Mouse (Mus musculus): ENCODE measurements around the gene Rnf39. TPM values are rescaled to one million over a fixed set of nuclear protein-coding genes. Genes with fewer than 3 reads are reported as not detected.

The Rnf39 gene
- under 1 TPM; 0.22 to 0.43 TPM for total RNA-seq (2021)

DNA sequence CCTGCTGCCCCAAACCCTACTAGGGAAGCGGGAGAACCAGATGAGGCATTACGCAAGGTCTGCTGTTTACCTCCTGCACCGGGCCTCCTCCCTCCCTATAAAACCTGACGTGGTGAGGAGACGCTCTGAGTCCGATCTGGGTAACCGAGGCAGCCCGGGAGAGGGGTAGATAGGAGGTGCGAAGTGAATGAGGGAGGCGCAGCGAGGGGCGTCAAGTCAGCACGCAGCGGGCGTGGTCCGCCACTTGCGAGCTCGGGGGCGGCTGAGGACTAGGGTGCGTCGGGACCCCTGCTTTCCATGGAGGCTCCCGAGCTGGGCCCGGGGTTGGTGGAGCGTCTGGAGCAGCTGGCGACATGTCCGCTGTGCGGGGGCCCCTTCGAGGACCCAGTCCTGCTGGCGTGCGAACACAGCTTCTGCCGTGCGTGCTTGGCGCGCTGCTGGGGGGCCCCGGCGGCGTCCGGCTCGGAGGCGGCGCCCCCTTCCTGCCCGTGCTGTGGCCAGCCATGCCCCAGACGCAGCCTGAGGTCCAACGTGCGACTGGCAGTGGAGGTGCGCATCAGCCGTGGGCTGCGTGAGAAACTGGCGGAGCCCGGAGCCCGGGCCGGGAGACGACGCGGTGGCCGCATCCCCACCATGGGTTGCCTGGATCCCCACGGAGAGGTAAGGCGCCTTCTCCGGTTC is at the start of gene Rnf39:
Gene Rnf39, plus strand, starts transcription at position 128 of the 681 bp plus-strand sequence.
- peak in 1 of 2 experiments; percentile 18 for DNase-seq
- intact Hi-C loops (cut with DNase I) = no loop called here

DNA sequence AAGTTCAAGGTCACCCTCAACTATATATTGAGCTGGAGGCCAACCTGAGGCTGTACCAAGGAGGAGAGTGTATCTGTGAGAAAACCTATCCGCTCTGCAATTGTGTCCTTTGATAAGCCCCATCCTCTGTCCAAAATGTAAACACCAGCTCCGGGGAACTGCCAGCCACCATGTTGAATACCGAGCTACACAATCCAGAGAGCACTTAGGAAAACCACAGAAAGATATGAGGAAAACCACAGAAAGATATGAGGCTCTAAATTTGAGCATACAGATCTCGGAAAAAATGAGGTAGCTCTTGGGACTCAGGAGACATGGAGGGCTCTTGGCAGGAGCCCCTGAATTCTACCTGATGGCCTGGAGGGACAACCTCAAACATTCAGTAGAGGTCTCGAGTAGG is 49.3 kb upstream of the Rnf39 start:
- DNase-seq = no peak
- intact Hi-C loops (cut with DNase I) = loop anchor here (2.0 to 5.0 kb wide), 3 partner anchors 21 to 309 kb away; partner anchors contain the start of gene Olfr94

DNA sequence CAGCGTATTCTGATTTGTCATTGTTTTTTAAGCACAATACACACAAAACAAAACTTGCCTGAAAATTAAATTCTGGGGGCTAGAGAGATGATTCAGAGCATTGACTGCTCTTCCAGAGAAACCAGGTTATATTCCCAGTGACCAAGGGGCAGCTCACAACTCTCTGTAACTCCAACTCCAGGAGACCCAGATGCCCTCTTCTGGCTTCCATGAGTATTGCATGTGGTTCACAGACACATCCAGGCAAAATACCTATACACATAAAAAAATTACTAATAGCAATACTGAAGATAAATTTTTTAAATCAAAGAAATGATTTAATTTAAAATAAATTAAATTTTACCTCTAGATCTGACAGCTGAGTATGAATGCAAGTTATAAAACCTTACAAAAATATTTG is 46.1 kb upstream of the Rnf39 start:
- intact Hi-C loops (cut with DNase I) = no loop called here
- peak; percentile 24 to 63 for DNase-seq

DNA sequence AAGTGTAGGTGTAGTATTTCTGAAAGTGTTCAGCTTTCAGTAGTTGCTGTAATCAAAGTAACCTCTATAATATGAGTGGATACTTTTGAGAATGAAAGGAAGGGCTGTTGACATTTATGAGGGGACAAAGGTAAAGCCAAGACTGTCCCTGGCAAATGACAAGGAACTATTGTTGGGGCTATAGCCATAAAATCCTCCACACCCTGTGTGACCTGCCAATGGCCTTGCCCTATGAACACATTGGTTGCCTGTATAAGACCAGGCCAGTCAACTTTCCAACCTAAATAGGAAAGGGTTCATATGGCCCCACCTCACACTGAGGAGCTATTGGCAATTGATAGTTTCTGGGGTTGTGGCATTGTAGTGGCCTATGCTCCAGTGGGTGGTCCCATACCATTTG is 45.7 kb upstream of the Rnf39 start:
- no peak for DNase-seq
- intact Hi-C loops (cut with DNase I) = no loop called here

DNA sequence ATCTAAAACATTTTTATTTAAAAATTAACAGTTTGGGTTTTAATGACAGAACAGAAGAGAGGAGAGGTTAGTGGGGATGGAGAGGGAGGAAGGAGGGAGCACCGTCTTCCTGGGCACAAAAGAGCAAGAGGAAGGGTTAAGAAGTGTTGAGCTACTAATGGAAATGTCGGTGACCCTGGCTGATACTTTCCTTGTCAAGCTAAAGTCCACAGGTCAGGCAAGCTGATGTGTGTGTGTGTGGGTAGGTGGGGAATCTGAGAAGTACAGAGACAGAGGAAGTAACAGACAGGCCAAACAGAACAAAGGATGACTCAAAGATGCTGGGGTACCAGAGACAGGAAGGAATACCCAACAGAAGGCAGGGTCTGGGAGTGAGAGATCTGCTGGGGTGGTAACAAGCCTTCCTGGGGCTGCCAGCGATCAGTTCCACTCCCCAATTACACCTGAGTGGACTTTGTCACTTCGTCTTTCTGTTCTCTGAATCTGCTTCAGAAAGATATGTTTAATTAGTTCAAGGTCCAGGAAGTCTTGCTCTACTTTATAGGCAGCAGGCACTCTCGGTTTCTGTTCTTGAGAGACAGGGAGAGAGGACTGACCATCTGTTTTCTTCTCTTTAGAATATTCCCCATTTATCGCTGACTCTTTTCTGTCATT is 45.0 kb upstream of the Rnf39 start, which contains the start of gene Trim31:
Gene Trim31, plus strand, starts transcription at position 567 of the 654 bp plus-strand sequence.
- DNase-seq = no peak
- intact Hi-C loops (cut with DNase I) = no loop called here

DNA sequence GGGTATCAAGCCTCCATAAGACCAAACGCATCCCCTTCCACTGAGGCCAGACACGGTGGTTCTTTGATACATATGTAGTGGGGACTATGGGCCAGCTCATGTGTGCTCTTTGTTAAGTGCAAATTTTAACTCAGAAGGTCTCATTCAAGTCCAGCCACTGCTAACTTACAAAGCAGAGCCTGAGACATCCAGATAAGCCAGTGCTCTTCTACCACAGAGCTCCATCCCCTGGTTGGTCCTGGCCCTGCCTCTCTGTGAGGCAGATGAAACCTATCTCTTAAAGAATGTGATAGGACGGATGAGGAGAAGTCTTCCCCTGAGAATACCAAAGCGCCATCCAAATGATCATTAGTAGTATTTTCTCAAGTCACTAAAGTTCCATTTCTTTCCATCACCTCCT is 43.3 kb upstream of the Rnf39 start:
- DNase-seq = no peak

DNA sequence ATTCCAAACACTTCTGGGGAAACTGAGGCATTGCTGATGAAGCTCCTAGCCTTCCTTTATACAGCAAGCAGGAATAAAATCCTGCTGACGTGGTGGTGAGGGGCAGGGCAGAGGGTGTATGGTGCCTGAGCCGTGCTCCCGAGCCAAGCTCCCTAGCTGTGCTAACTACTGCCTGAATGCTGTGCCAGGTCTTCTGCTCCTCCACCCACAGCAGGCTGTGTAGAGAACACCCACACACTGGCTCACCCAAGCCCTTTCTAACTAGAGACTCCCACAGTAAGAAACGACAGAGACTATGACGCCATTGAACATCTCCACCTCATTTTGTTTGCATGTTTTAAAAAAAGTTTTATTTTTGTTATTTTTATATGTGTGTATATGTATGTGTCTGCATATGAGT is 42.7 kb upstream of the Rnf39 start:
- intact Hi-C loops (cut with DNase I) = no loop called here
- no peak for DNase-seq

More for the DNA sequence above, 43.3 kb upstream of the Rnf39 start:
- intact Hi-C loops (cut with DNase I) = no loop called here

DNA sequence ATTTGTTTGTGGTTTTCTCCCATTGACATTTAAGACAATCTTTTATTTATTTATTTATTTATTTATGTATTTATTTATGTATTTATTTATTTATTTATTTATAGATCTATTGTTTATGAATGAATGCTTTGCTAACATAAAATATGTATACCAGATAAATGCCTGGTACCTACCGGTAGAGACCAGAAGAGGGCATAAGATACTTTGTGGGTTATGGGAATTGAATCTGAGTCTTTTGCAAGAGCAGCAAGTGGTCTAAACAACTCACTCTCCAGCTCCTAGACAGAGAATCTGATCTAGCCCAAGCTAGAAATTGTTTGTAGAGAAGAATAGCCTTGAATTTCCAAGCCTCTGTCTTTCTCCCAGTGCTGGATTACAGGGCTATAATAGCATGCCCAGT is 42.0 kb upstream of the Rnf39 start:
- intact Hi-C loops (cut with DNase I) = no loop called here
- peak in 1 of 2 experiments; percentile 14 for DNase-seq

DNA sequence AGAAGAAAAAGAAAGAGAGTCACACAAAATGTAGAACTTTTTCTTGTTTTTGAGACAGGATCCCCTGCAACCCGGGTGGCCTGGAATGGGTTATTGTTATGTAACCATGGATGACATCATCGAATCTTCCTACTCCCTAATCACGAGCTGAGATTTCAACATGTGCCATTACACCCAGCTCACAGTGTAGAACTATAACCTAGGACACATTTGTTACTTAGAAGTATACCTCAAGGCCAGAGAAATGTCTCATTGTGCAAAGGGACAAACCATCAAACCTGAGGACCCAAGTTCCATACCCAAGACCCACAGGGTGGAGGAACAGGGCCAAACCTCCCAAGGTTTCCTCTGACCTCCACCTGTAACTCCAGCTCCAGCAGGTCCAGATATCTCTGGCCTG is 39.1 kb upstream of the Rnf39 start:
- intact Hi-C loops (cut with DNase I) = no loop called here

DNA sequence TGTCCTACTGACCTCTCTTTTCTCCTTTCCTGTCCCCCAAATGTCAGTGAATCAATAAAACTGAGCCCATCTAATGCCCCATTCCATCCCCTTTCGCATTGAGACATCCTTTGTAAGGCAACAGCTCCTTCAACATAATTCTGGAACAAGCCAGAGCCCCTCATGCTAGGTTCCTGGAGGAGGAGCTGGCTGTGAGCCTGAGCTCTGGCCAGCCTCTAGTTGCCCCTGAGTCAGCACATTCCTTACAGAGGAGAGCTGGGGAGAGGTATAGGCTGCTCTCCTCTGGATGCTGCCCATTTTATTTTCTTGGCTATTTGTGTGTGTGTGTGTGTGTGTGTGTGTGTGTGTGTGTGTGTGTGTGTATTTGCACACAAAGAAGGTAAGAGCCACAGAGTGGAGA is 34.5 kb upstream of the Rnf39 start:
- DNase-seq = no peak
- intact Hi-C loops (cut with DNase I) = no loop called here

More for the DNA sequence above, 39.1 kb upstream of the Rnf39 start:
- no peak for DNase-seq

DNA sequence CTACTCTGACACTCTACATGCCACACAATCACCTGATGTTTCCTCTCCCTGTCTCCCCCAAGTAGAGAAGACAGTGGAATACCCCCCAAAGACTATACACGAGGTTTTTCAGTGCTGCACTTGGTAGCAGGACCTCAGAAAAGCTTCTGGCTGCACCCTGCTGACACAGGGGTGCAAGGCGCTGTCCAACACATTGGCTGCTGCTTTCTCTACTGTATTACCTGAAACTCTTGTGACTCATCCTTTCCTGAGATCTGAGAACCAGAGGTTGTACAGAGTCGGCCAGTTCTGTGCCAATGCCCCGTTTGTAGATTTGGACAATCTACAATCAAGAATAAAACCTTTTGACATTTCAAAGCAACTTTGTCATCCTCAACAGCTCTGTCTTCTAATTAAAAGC is 32.9 kb upstream of the Rnf39 start:
- no peak for DNase-seq
- intact Hi-C loops (cut with DNase I) = no loop called here

DNA sequence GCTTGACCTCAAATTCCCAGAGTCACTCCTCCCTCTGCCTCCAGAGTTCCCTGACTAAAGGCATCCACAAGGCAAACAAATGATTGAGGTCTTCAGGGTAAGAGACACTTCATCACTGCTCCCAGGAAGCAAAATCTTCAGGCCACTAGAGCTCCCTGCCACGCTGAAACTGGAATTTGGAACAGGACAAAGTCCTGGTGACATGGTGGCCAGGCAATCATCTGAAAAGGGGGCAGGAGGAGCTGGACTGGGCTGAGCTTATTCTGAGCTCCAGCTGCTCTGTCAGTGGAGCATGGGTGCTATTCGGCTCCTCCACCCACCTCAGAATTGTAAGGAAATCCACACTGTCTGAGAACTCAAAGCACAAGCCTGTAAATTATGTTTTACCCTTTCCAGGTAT is 30.7 kb upstream of the Rnf39 start:
- intact Hi-C loops (cut with DNase I) = no loop called here
- no peak for DNase-seq

DNA sequence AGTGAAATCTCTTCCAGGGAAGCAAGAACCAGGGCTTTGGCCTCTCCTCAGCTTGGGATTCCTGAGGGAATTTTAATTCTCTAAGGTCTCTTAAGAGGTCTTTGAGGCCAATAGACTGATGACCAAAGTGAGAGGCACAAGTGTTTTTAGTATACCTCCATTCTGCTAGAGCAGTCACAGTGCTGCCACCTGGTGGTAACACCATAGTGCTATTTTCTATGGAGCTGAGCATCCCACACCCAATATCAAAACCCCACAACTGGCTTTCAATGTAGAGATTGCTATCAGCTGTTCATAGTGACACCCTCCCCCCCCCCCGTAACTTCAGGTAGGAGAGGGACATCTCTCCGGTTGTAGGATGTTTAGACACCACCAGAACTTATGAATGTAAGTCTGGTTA is 28.6 kb upstream of the Rnf39 start:
- intact Hi-C loops (cut with DNase I) = loop anchor here (1.0 to 2.0 kb wide), 3 partner anchors 21 to 90 kb away; no protein-coding TSS in a partner anchor

DNA sequence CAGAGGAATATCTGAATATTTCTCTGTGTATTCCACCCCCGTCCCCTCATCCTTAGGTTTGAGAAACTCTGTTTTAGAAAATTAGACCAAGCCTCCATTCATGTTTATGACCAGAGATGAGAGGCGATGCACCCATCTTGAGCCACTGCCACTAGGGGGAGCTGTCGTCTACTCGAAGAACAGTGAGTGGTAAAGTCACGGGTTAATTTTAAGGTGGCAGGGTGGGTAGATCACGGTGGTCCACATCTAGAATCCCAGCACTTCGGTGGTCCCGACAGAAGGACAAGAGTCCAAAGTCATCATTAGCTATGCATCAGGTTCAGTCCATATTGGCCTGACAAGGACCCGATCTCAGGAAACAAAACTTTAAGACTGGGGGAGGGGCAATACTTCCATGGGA is 27.6 kb upstream of the Rnf39 start:
- intact Hi-C loops (cut with DNase I) = loop anchor here (1.0 to 5.0 kb wide), 3 partner anchors 22 to 133 kb away; partner anchors contain the start of genes Znrd1 and Znrd1as

More for the DNA sequence above, 28.6 kb upstream of the Rnf39 start:
- peak; percentile 73 to 85 for DNase-seq

DNA sequence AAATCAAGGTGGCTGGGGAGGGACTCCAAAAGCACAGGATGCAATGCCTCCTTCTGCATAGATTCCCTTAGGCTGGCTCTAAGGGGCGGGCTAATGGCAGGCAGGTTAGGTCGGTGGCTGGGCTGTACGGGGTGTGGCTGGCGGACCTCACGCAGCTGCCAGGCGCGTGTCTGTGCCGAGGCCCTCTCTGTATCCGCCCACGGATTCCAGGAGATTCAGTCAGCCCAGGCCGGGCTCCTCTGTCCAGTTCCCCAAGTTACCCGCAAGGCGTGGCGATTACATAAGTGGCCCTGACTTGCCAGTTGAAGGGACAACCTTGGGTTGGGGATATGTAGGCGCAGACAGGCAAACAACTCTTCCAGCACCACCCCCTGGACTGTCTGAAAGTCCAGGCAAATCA is 22.5 kb upstream of the Rnf39 start:
- no peak for DNase-seq
- intact Hi-C loops (cut with DNase I) = no loop called here

More for the DNA sequence above, 27.6 kb upstream of the Rnf39 start:
- DNase-seq = peak; percentile 48 to 76

DNA sequence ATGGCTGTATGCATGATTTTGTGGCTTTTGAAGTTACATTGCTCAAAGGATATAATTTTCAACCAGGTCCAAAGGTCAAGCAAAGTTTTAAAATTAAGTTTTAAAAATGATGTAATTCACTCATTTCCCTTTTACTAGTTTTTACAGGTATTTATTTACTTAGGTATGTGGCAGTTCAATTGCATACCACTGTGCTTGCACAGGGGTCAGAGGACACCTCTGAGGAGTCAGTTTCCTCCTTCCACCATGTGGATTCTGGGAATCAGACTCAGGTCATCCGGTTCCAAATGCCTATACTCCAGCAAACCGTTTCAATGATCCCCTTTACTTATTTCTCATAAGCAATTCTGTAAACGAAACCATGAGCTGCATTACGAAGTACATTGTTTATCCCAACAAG is 20.0 kb upstream of the Rnf39 start:
- no peak for DNase-seq
- intact Hi-C loops (cut with DNase I) = no loop called here

DNA sequence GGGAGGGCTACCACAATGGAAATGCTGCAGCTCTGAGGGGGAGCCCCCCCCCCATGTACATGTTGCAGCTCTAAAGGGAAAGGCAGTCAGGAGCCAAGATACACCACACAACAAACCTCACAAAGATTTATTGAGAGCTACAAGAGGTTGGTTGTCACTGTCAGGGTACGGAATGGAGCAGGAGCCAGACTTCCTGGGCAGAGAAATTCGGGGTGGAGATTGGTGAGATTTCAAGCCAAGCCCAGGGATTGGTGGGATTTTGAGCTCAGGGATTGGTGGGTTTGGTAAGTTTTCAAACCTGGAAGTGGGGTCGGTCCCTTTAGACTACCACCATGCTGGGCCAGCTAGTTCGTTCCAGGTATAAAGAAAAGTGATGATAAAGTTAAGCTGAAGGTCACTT is 19.2 kb upstream of the Rnf39 start:
- intact Hi-C loops (cut with DNase I) = no loop called here
- no peak for DNase-seq

DNA sequence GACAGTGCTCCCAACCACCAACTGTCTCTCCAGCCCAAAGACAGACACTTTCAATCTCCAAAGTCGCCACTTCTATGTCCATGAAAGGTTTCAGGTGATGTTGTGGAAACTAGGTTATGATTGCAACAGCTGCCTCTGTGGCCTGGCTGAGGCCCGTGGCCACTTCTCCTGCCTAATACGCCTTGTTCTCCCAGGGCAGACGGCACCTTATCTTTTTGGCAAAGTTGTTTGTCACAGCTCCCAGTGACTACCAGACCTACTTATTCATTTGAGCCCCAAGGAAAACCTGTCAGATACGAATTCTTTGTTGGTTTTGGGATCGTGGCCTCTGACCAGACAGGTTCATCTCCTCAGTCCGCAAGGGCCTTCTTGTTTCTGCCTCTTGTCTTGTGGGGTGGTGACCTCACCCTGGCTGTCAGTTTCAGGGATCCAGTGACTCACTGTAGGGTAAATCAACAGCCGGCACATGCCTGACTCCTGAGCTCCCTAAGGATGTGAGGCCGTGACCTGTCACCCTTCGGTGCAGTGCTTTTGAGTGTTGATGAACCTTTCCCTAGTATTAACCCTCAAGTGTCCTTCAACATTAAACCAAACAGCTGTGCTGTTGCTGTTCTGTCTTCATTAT is 15.1 kb upstream of the Rnf39 start:
- DNase-seq = peak in 1 of 2 experiments; percentile 23
- intact Hi-C loops (cut with DNase I) = no loop called here

DNA sequence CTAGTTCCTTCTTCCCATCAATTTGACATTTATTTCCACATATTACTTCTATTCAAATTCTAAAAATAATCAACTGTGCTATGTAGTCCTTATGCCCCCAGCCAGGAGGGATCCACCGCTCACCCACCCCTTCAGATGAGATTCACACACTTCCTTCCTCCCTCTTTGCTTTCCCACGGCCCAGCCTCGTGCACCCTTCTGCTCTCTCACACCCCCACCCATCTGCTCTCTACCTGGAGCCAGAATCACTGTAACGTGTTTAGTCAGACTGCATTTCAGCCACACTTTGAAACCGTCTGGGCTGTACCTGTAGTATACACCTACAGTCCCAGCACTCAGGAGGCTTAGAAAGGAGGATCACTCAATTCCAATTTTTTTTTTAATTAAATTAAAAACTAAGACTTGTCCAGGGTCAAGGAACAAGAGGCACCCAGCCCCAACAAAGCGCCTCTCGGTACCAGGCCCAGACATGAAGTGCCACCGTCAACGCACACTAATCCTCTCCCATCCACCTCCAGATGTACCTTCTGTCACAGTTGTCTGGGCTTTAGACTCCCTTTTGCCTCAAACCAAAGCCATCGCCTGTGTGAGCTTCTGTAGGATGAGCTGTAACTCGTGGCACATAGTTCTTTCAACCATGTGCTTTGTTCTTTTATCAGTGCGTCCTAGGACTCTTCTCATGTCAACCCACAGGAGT is 13.3 kb upstream of the Rnf39 start:
- DNase-seq = no peak
- intact Hi-C loops (cut with DNase I) = no loop called here

DNA sequence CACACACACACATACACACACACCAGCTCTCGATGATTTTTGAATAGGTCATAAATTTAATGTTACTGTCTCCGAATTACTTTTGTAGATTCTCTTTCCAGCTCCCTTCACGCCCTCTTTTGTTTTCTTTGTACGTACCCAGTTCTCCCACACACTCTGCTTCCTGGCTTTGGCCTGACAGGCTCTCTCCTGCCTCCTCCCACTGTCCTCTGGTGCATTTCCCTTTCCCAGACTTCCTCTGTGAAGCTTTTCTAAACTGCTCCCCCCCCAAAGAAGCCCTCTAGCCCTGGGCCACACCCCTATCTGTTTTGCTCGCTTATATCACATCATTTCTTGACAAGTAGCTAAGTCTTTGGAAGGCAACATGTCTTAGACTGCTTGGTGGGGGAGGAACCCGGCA is 12.5 kb upstream of the Rnf39 start:
- intact Hi-C loops (cut with DNase I) = loop anchor here (2.0 kb wide), 1 partner anchor 17 kb away; no protein-coding TSS in a partner anchor
- peak; percentile 23 to 26 for DNase-seq

DNA sequence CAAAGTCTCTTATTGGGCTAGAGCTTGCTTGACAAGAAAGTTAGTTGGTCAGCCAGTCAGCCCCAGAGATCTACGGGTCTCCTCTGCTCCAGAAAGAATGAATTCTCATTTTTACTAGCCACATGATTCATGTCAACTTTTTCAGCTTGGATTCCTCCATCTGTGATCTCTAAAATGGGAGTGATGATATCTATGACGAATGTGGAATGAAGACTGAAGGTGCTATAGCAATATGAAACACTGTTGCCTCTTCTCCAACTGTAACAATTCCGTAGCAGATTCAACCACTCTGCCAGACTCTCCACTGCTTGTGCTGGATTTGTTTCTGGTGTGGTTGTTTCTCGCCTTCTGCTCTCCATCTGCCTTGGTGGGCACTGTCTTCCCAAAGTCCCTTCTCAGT is 11.6 kb upstream of the Rnf39 start:
- intact Hi-C loops (cut with DNase I) = loop anchor here (2.0 kb wide), 1 partner anchor 16 kb away; no protein-coding TSS in a partner anchor
- DNase-seq = no peak
